Mouse (Mus musculus): ENCODE results near the gene Zbtb25. TPM values are rescaled to one million over a fixed set of nuclear protein-coding genes. Genes with fewer than 3 reads are reported as not detected.

The Zbtb25 gene
- total and polyA plus RNA-seq, 3 experiments, result 5.5 to 12.3 TPM; not detected in 1

GRCm38 (mm10) chr12:76378556-76378955, 9.2 kb upstream of the Zbtb25 start:
- Histone ChIP-seq H3K9ac (ENCODE audit: control insufficient read depth, low read depth, low read length, poor library complexity, severe bottlenecking) (no peak overlapping the region), H3K79me2 (ENCODE audit: control insufficient read depth, insufficient read depth, low read length, poor library complexity) (peaks cover 72% of the 10 kb centered on the region), H3K9me3 (replicated peaks; ENCODE audit: insufficient read depth, low read length) (no peaks in the 10 kb centered on the region), H3K36me3 (ENCODE audit: control insufficient read depth in 1 of 2, insufficient read depth in 2 of 2, low read length in 2 of 2) (peaks cover 10 to 42% of the 10 kb centered on the region in 2 experiments), H3K27ac (ENCODE audit: control insufficient read depth, low read depth, low read length) (no peak overlapping the region), H3K4me1 (ENCODE audit: control insufficient read depth in 1 of 2, insufficient read depth in 2 of 2, low read length in 2 of 2) (peaks cover 16 to 34% of the 10 kb centered on the region in 2 experiments), H3K4me3 (ENCODE audit: control insufficient read depth in 1 of 2, insufficient read depth in 1 of 2, low read depth in 2 of 2, low read length in 2 of 2) (no peak overlapping the region), H3K27me3 (ENCODE audit: control insufficient read depth in 1 of 2, insufficient read depth in 2 of 2, low read length in 2 of 2) (no peaks in the 10 kb centered on the region)
- no peak for DNase-seq (ENCODE audit: low read depth, low spot score)
- no peak for TF ChIP-seq TAL1 (IDR thresholded peaks at IDR 0.05; ENCODE audit: low read length)
- no peak for TF ChIP-seq USF1 (IDR thresholded peaks at IDR 0.05; ENCODE audit: low read depth, low read length)
- no peak for TF ChIP-seq ELF1 (IDR thresholded peaks at IDR 0.05; ENCODE audit: low read depth, low read length)
- no peak for TF ChIP-seq RAD21 (IDR thresholded peaks at IDR 0.05; ENCODE audit: low read depth, low read length)
- TF ChIP-seq TBP (IDR thresholded peaks at IDR 0.05; ENCODE audit: low read depth, low read length), result no peak
- TF ChIP-seq MYC (IDR thresholded peaks at IDR 0.05; ENCODE audit: low read depth, low read length), result no peak
- TF ChIP-seq JUND (IDR thresholded peaks at IDR 0.05; ENCODE audit: low read depth, low read length), result no peak
- no peak for TF ChIP-seq CHD2 (IDR thresholded peaks at IDR 0.05; ENCODE audit: low read length)
- no peak for TF ChIP-seq MAZ (IDR thresholded peaks at IDR 0.05; ENCODE audit: low read depth, low read length)
- TF ChIP-seq POLR2A (IDR thresholded peaks at IDR 0.05; ENCODE audit: control insufficient read depth in 1 of 2, insufficient read depth in 1 of 2, low read depth in 1 of 2, low read length in 2 of 2, poor library complexity in 1 of 2), result no peak

- no peaks in the 10 kb centered on the region for H3K27me3 ChIP-seq (ENCODE audit: control insufficient read depth in 1 of 2, insufficient read depth in 2 of 2, low read length in 2 of 2)
- peaks cover 75% of the 10 kb centered on the region for H3K79me2 ChIP-seq (ENCODE audit: control insufficient read depth, insufficient read depth, low read length, poor library complexity)
- H3K9me3 ChIP-seq (replicated peaks; ENCODE audit: insufficient read depth, low read length), result no peaks in the 10 kb centered on the region
- H3K9ac ChIP-seq (ENCODE audit: control insufficient read depth, low read depth, low read length, poor library complexity, severe bottlenecking), result no peak overlapping the region
- peaks cover 7 to 49% of the 10 kb centered on the region in 2 experiments for H3K36me3 ChIP-seq (ENCODE audit: control insufficient read depth in 1 of 2, insufficient read depth in 2 of 2, low read length in 2 of 2)
- no peak for DNase-seq (ENCODE audit: low read depth, low spot score)
- H3K27ac ChIP-seq (ENCODE audit: control insufficient read depth, low read depth, low read length), result no peak overlapping the region
- H3K4me1 ChIP-seq (ENCODE audit: control insufficient read depth in 1 of 2, insufficient read depth in 2 of 2, low read length in 2 of 2), result peaks cover 17 to 38% of the 10 kb centered on the region in 2 experiments
- no peak overlapping the region for H3K4me3 ChIP-seq (ENCODE audit: control insufficient read depth in 1 of 2, insufficient read depth in 1 of 2, low read depth in 2 of 2, low read length in 2 of 2)
- no peak for TF ChIP-seq SIN3A (IDR thresholded peaks at IDR 0.05; ENCODE audit: low read length)
- no peak for TF ChIP-seq MAZ (IDR thresholded peaks at IDR 0.05; ENCODE audit: low read depth, low read length)
- no peak for TF ChIP-seq ZNF384 (IDR thresholded peaks at IDR 0.05; ENCODE audit: low read depth, low read length)
- no peak for TF ChIP-seq RAD21 (IDR thresholded peaks at IDR 0.05; ENCODE audit: low read depth, low read length)
- TF ChIP-seq ZMIZ1 (IDR thresholded peaks at IDR 0.05; ENCODE audit: low read depth, low read length), result no peak
- no peak for TF ChIP-seq SMC3 (IDR thresholded peaks at IDR 0.05; ENCODE audit: low read depth, low read length)
- TF ChIP-seq RCOR1 (IDR thresholded peaks at IDR 0.05; ENCODE audit: low read depth, low read length), result no peak
- no peak for TF ChIP-seq POLR2AphosphoS2 (IDR thresholded peaks at IDR 0.05; ENCODE audit: low read length)
- TF ChIP-seq BHLHE40 (IDR thresholded peaks at IDR 0.05; ENCODE audit: borderline replicate concordance, low read depth, low read length), result no peak
- no peak for TF ChIP-seq UBTF (IDR thresholded peaks at IDR 0.05; ENCODE audit: borderline replicate concordance, insufficient read depth, low read depth, low read length)
- no peak for TF ChIP-seq MAX (IDR thresholded peaks at IDR 0.05; ENCODE audit: low read length)
- TF ChIP-seq ELF1 (IDR thresholded peaks at IDR 0.05; ENCODE audit: low read depth, low read length), result no peak
- no peak for TF ChIP-seq MEF2A (IDR thresholded peaks at IDR 0.05; ENCODE audit: extremely low read depth, insufficient replicate concordance, low read depth, low read length, poor library complexity, severe bottlenecking)
- no peak for TF ChIP-seq JUND (IDR thresholded peaks at IDR 0.05; ENCODE audit: low read depth, low read length)
- TF ChIP-seq USF2 (IDR thresholded peaks at IDR 0.05; ENCODE audit: borderline replicate concordance in 1 of 2, insufficient read depth in 1 of 2, low read depth in 1 of 2, low read length in 2 of 2), result no peak
Observed at GRCm38 (mm10) chr12:76377726-76378125, 8.3 kb upstream of the Zbtb25 start.
